Mouse (Mus musculus) gastrocnemius, postnatal 25 days (tissue): Measurements from ENCODE around the gene Agpat4. TPM values are rescaled to one million over a fixed set of nuclear protein-coding genes. Genes with fewer than 3 reads are reported as not detected.

Source experiments
- DNase-seq: peaks from one replicate; pipeline ENCODE4 v3.0.0; 2022
- total RNA-seq, 2 experiments: library from RNA; stranded (reverse); gene quantifications; 1 replicate in 1 of 2; 2 replicates in 1 of 2; pipeline ENCODE4 v1.2.3; 2021

Agpat4 gene
- total RNA-seq, 2 experiments from 2014 or later = 2.3 to 2.7 TPM

- peak; percentile 52 for DNase-seq
Observed at GRCm38 (mm10) chr17:12160984-12161764, 42.7 kb downstream of the Agpat4 start.

- no peak for DNase-seq
Observed at GRCm38 (mm10) chr17:12161877-12162276, 43.4 kb downstream of the Agpat4 start.

GRCm38 (mm10) chr17:12162824-12163223, 44.3 kb downstream of the Agpat4 start:
- no peak for DNase-seq

- no peak for DNase-seq
Observed at GRCm38 (mm10) chr17:12163403-12163802, 44.9 kb downstream of the Agpat4 start.

- no peak for DNase-seq
Observed at GRCm38 (mm10) chr17:12163903-12164302, 45.4 kb downstream of the Agpat4 start.

- DNase-seq = no peak
Observed at GRCm38 (mm10) chr17:12164507-12164906, 46.0 kb downstream of the Agpat4 start.

GRCm38 (mm10) chr17:12165009-12165695, 46.6 kb downstream of the Agpat4 start:
- no peak for DNase-seq

GRCm38 (mm10) chr17:12165701-12166100, 47.2 kb downstream of the Agpat4 start:
- no peak for DNase-seq

- DNase-seq = peak; percentile 67
Observed at GRCm38 (mm10) chr17:12168536-12168935, 50.0 kb downstream of the Agpat4 start.

GRCm38 (mm10) chr17:12169326-12169836, 50.9 kb downstream of the Agpat4 start:
- DNase-seq = no peak

- peak; percentile 29 for DNase-seq
Observed at GRCm38 (mm10) chr17:12170791-12171497, 52.4 kb downstream of the Agpat4 start.

- DNase-seq = no peak
Observed at GRCm38 (mm10) chr17:12171666-12172065, 53.2 kb downstream of the Agpat4 start.

- no peak for DNase-seq
Observed at GRCm38 (mm10) chr17:12174221-12174620, 55.7 kb downstream of the Agpat4 start.

- no peak for DNase-seq
Observed at GRCm38 (mm10) chr17:12174896-12175295, 56.4 kb downstream of the Agpat4 start.

GRCm38 (mm10) chr17:12175626-12176025, 57.1 kb downstream of the Agpat4 start:
- no peak for DNase-seq

GRCm38 (mm10) chr17:12179339-12179738, 60.8 kb downstream of the Agpat4 start:
- DNase-seq = no peak

- no peak for DNase-seq
Observed at GRCm38 (mm10) chr17:12179766-12180165, 61.3 kb downstream of the Agpat4 start.

- DNase-seq = no peak
Observed at GRCm38 (mm10) chr17:12182702-12183485, 64.4 kb downstream of the Agpat4 start.

- DNase-seq = no peak
Observed at GRCm38 (mm10) chr17:12184283-12184682, 65.8 kb downstream of the Agpat4 start.

- no peak for DNase-seq
Observed at GRCm38 (mm10) chr17:12185855-12186254, 67.4 kb downstream of the Agpat4 start.

GRCm38 (mm10) chr17:12186341-12186740, 67.8 kb downstream of the Agpat4 start:
- DNase-seq = no peak

- DNase-seq = no peak
Observed at GRCm38 (mm10) chr17:12187782-12188181, 69.3 kb downstream of the Agpat4 start.
